Mouse (Mus musculus) hindbrain, embryonic 14.5 days (tissue): ENCODE results near the gene Tomm20. TPM values are rescaled to one million over a fixed set of nuclear protein-coding genes. Genes with fewer than 3 reads are reported as not detected.

Experiments used
- ATAC-seq: fragments of 200-750 bp; cut with Nextera tagmentation; 2 replicates; pipeline ENCODE4 v1.8.0; 2017; ENCODE audit warnings: moderate number of reproducible peaks, mild to moderate bottlenecking, moderate TSS enrichment, moderate library complexity; ENCODE audit not compliant: low FRiP score
- DNase-seq: peaks from one replicate; pipeline ENCODE4 v3.0.0-alpha.2; 2015; ENCODE audit warnings: low spot score
- H3K27ac ChIP-seq: fragments of 300-500 bp; sonication (generic); 2 replicates; pipeline ENCODE4 v1.5.1; 2014; ENCODE audit warnings: mild to moderate bottlenecking, moderate library complexity
- H3K27me3 ChIP-seq: fragments of 300-500 bp; sonication (generic); 2 replicates; pipeline ENCODE4 v1.6.1; 2014; ENCODE audit warnings: mild to moderate bottlenecking, low read length, mixed read lengths; ENCODE audit not compliant: control insufficient read depth, insufficient read depth
- H3K36me3 ChIP-seq: fragments of 300-500 bp; sonication (generic); replicated peaks from 2 replicates; pipeline ENCODE4 v1.6.1; 2014; ENCODE audit not compliant: control insufficient read depth, insufficient read depth
- H3K4me1 ChIP-seq: fragments of 300-500 bp; sonication (generic); replicated peaks from 2 replicates; pipeline ENCODE4 v1.6.1; 2014; ENCODE audit warnings: antibody characterized with exemption, low read length, mixed read lengths; ENCODE audit not compliant: control insufficient read depth, insufficient read depth
- H3K4me2 ChIP-seq: fragments of 300-500 bp; sonication (generic); replicated peaks from 2 replicates; pipeline ENCODE4 v1.6.1; 2014; ENCODE audit warnings: mild to moderate bottlenecking, moderate library complexity
- H3K4me3 ChIP-seq: fragments of 300-500 bp; sonication (generic); replicated peaks from 2 replicates; pipeline ENCODE4 v1.5.1; 2014; ENCODE audit warnings: mild to moderate bottlenecking, low read length
- H3K9ac ChIP-seq: fragments of 300-500 bp; sonication (generic); 2 replicates; pipeline ENCODE4 v1.6.1; 2014
- H3K9me3 ChIP-seq: fragments of 300-500 bp; sonication (generic); 2 replicates; pipeline ENCODE4 v1.6.1; 2016; ENCODE audit warnings: low read length; ENCODE audit not compliant: control insufficient read depth
- WGBS: fragments of 180-500 bp; shearing (Covaris S2); extraction: QIAGEN DNeasy Blood & Tissue Kit; methylation state at CpG from one replicate; pipeline ENCODE4 v1.1.7; 2014; 5-methylcytosine and 5-hydroxymethylcytosine counted together
- polyA plus RNA-seq: library from polyadenylated mRNA; unstranded; fragments of >200 nt; fragmentation: Nextera tagmentation; extraction: Ambion mirVana; gene quantifications from 2 replicates; pipeline ENCODE4 v1.2.1, GENCODE M21; 2014

The Tomm20 gene
- polyA plus RNA-seq, 1 experiment from 2014 or later = 216 TPM

DNA sequence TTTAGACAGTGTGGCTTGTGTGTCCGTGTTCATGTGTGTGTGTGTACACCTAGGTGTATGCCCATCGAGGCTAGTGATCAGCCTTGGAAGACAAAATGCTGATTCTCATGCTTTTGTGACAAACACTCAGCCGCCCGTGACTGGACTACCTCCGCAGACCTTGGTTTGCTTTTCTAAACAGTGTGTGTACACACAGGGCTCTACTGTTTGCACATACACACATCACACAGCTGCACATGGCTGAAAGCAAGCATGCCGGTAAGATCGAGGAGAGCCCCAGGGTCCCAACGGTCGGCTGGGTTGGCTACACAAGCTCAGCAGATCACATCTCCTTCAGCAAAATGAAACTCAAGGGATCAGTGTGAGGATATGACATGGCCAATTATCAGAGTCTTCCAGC is 41.7 kb downstream of the Tomm20 start:
- H3K27me3 ChIP-seq = no peaks in the 10 kb centered on the region
- H3K4me3 ChIP-seq = no peak overlapping the region
- DNase-seq (no peak), ATAC-seq (no peak)
- 0 out of 2 replicates have a peak, but pooled peaks cover 4% of the 10 kb centered on the region for H3K4me1 ChIP-seq
- no peak overlapping the region for H3K9ac ChIP-seq
- H3K36me3 ChIP-seq = no peaks in the 10 kb centered on the region
- H3K9me3 ChIP-seq = no peaks in the 10 kb centered on the region
- H3K27ac ChIP-seq = no peak overlapping the region
- H3K4me2 ChIP-seq = no peak overlapping the region
- WGBS = 89% methylated on average over 9 of the region's 9 CpGs

DNA sequence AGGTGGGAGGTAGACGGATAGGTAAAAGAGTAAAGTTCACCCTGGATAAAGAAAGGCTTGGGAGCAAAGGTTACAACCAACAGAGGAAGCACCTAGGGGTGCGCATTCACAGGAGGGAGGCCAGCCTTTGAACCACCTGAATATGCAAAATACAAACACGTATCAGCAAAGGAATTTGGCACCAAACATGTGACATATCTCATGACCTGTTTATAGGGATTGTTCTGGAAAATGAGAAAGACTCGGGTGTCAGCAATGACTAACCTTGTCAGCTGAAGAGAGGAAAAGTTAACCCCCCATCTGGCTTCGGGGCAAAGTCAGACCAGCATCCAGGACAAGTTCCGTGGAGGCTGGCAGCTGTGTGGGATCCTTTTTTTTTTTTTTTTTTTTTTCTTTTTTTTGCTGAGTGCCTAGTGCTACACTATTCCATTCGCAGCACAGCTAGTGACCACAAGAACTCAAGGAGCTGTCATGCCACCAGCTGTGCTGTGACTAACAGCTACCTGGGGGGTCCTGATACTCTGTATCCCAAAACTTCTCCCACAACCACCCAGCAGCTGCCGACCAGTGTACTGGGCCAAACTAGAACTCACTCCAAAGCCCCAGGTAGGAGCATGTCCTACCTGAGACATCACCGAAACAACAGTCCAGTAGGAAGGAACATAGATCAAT is 42.3 kb downstream of the Tomm20 start:
- Histone ChIP-seq H3K36me3 (no peaks in the 10 kb centered on the region), H3K4me3 (no peak overlapping the region), H3K27me3 (no peaks in the 10 kb centered on the region), H3K9me3 (no peaks in the 10 kb centered on the region), H3K27ac (no peak overlapping the region), H3K4me1 (0 out of 2 replicates have a peak, but pooled peaks cover 4% of the 10 kb centered on the region), H3K4me2 (no peak overlapping the region), H3K9ac (no peak overlapping the region)
- 75% methylated on average over 9 of the region's 9 CpGs for WGBS
- ATAC-seq (no peak), DNase-seq (no peak)

DNA sequence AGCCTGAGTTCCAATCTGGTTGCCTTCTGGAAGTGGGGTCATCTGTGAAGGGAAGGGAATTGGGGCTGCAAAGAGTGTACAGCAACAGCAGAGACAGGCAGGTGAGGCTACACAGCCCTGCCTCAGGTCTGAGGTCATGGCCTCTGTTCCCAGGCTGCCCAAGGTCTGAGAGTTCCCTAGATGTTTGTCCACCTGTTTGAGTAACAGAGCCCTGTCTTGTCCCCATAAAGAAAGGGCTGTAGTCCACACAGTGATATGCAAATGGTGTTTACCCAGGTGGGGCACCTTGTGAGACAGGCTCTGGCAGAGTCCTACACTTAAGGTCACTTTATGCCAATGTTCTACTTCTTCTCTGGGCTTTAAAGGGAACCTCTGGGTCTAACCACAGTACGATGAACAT is 44.0 kb downstream of the Tomm20 start:
- DNase-seq (no peak), ATAC-seq (no peak)
- no peak overlapping the region for H3K9ac ChIP-seq
- no peak overlapping the region for H3K4me2 ChIP-seq
- H3K4me3 ChIP-seq = no peak overlapping the region
- WGBS = 96% methylated on average over 1 of the region's 1 CpGs
- no peaks in the 10 kb centered on the region for H3K27me3 ChIP-seq
- no peaks in the 10 kb centered on the region for H3K9me3 ChIP-seq
- H3K4me1 ChIP-seq = no peaks in the 10 kb centered on the region
- H3K36me3 ChIP-seq = no peaks in the 10 kb centered on the region
- H3K27ac ChIP-seq = no peak overlapping the region

DNA sequence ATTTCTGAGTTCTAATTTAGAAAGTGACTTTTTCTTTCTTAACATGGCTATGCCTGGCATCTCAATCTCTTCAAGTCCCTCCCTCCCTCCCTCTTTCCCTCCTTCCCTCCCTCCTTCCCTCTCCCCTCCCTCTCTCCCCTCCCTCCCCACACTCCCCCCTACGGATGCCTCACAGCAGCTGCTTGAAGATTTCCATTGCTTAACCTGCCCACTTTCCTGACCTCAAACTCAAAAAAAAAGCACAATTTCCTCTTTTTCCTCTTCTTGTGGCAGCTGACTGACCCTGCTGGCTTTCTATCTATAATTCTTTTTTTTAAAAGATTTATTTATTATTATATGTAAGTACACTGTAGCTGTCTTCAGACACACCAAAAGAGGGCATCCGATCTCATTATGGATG is 44.6 kb downstream of the Tomm20 start:
- no peaks in the 10 kb centered on the region for H3K9me3 ChIP-seq
- DNase-seq (no peak), ATAC-seq (no peak)
- WGBS = 65% methylated on average over 2 of the region's 2 CpGs
- no peak overlapping the region for H3K27ac ChIP-seq
- no peaks in the 10 kb centered on the region for H3K36me3 ChIP-seq
- H3K4me3 ChIP-seq = no peak overlapping the region
- H3K9ac ChIP-seq = no peak overlapping the region
- no peaks in the 10 kb centered on the region for H3K4me1 ChIP-seq
- H3K27me3 ChIP-seq = no peaks in the 10 kb centered on the region
- H3K4me2 ChIP-seq = no peak overlapping the region

DNA sequence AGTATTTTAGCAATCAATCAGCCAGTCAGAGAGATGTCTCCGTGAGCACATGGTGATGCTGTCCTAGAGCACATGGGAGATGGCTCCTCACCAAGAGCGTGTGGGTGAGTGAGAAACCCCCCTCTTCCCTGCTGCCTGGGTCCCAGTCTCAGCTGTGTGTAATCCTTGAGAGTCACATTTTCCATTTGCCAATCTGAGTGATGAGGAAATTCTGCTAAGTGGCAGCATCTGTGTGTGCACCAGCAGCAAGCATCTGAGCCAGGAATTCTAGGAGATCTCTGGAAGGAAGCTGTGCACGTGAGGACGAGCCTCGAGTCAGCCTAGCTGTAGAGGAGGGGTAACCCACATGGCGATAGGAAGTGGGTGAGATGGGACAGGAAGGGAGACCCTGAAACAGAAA is 50.5 kb downstream of the Tomm20 start:
- WGBS = 54% methylated on average over 6 of the region's 6 CpGs
- 0 out of 2 replicates have a peak, but pooled peaks cover 3% of the 10 kb centered on the region for H3K4me1 ChIP-seq
- DNase-seq = no peak
- no peak overlapping the region for H3K27ac ChIP-seq
- H3K4me2 ChIP-seq = no peak overlapping the region
- H3K27me3 ChIP-seq = no peaks in the 10 kb centered on the region
- no peaks in the 10 kb centered on the region for H3K36me3 ChIP-seq
- no peaks in the 10 kb centered on the region for H3K9me3 ChIP-seq
- ATAC-seq = no peak; the same call in 1 of the 2 replicates
- H3K4me3 ChIP-seq = no peak overlapping the region
- no peak overlapping the region for H3K9ac ChIP-seq

DNA sequence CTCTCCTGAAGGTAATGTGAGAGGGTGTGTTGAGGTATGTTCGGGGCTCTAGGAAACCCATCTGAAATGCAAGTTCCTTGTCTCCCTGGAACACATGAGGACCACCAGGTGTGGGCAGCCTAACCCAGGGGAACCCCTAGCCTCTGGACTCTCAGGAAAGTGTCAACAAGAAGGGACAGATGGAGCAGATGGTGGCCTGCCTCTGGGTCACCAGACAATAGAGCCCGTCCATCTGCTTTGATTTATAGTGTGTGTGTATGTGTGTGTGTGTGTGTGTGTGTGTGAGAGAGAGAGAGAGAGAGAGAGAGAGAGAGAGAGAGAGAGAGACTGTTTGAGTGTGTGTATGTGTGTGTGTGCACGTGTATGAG is 58.0 kb downstream of the Tomm20 start:
- no peaks in the 10 kb centered on the region for H3K27me3 ChIP-seq
- ATAC-seq (no peak), DNase-seq (no peak)
- H3K4me3 ChIP-seq = no peak overlapping the region
- peaks cover 15% of the 10 kb centered on the region for H3K4me1 ChIP-seq
- H3K36me3 ChIP-seq = no peaks in the 10 kb centered on the region
- H3K4me2 ChIP-seq = no peak overlapping the region
- H3K9me3 ChIP-seq = no peaks in the 10 kb centered on the region
- WGBS = 68% methylated on average over 3 of the region's 3 CpGs
- no peak overlapping the region; the same call in 1 of the 2 replicates for H3K27ac ChIP-seq
- no peak overlapping the region for H3K9ac ChIP-seq

DNA sequence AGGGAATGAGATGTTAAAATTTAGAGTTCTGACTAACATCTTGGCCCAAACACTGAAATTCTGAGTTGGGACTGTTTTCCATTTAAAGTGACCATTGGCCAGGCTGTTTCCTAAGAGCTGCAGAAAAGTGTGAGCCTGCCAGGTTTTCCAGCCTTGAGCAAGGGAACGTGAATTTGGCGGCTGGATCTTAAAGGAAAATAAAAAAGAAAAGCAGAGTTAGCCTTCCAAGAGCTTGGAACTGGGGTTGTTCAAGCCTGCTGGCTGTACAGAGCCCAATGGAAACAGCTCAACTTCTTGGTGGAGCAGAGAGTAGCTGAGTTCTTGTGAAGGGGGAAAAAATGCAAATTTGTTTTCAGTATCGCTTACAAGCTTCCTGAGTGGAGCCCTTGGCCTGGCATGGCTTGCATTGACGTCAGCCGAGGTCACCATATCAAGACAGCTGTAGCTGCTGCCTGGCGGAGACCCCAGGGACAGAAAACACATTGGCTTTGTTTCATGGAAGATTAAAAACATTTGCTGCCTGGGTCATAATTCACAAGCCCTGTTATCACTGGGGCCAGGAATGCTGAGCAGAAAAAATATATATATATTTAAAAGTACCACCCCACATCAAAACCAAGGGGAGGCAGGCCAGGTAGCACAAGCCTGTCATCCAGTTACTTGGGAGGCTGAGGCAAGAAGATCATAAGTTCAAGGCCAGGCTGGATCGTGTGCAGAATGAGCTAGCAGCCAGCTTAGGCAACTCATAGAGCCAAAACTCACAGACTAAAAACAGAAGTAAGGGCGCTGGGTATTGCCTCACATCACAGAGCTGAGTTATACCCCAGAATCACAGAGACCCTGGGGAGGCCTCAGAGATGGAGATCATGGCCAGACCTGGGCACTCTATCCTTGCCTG is 58.7 kb downstream of the Tomm20 start:
- no peaks in the 10 kb centered on the region for H3K27me3 ChIP-seq
- no peaks in the 10 kb centered on the region for H3K9me3 ChIP-seq
- H3K9ac ChIP-seq = no peak overlapping the region
- H3K27ac ChIP-seq = peak overlapping the region; percentile 48; the same call in 1 of the 2 replicates
- no peak overlapping the region for H3K4me3 ChIP-seq
- WGBS = 52% methylated on average over 8 of the region's 8 CpGs
- ATAC-seq = no peak
- no peak for DNase-seq
- peaks cover 15% of the 10 kb centered on the region for H3K4me1 ChIP-seq
- H3K36me3 ChIP-seq = no peaks in the 10 kb centered on the region
- H3K4me2 ChIP-seq = no peak overlapping the region

DNA sequence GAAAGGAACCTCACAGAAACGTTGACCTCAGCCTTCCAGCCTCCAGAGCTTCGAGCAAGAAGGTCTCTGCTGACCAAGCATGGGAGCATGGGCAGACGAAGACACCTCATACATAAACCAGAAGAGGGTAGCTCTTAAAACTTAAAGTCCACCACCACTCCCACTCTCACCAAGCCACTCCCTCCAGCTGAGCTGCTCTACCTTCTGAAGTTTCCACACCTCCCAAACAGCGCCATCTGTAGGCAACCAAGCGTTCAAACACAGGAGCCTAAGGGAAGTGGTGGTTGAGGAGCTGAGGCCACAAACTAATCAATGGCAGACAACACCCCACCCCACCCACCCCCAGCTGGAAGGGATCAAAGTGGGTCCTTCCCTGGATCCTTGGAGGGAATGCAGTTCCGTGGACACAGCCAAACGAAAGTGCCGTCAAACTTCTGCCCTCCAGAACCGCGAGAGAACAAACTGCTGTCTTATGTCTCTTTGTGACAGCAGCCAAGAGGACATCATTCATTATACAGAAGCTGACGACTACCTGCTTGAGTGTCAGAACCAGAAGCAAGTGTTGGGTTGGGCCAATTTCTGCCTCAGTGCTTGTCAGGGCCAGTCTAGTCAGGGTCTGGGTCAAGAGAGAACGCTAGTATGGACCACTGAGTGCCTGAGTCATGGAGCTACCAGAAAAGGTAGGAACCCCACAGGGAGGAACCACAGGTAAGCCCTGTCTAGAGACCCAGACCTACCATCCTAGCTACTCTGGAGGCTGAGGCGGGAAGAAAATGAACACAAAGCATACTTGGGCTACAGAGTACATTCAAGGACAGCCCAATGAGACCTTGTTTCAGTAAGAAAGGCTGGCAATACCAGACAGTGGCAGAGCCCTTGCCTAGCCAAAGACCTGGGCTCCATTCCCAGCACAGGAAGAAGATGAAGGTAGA is 59.8 kb downstream of the Tomm20 start:
- H3K4me3 ChIP-seq = no peak overlapping the region
- no peak overlapping the region; the same call in 1 of the 2 replicates for H3K27ac ChIP-seq
- WGBS = 79% methylated on average over 13 of the region's 13 CpGs
- H3K9ac ChIP-seq = no peak overlapping the region
- no peaks in the 10 kb centered on the region for H3K36me3 ChIP-seq
- DNase-seq = no peak
- H3K9me3 ChIP-seq = no peaks in the 10 kb centered on the region
- H3K4me1 ChIP-seq = peaks cover 15% of the 10 kb centered on the region
- H3K27me3 ChIP-seq = no peaks in the 10 kb centered on the region
- no peak for ATAC-seq
- H3K4me2 ChIP-seq = no peak overlapping the region
